Mouse (Mus musculus): Measurements from ENCODE around the gene Tmem216.

Tmem216 gene

GRCm38 (mm10) chr19:10555624-10556510, at the start of gene Tmem216:
Gene Tmem216, minus strand, starts transcription at chr19:10556238.
- peak; percentile 87 to 88 for DNase-seq (ENCODE audit: low spot score in 2 of 2)

- DNase-seq (ENCODE audit: low spot score in 2 of 2) = peak; percentile 98
Observed at GRCm38 (mm10) chr19:10605293-10605900, 49.4 kb upstream of the Tmem216 start, which contains the start of the genes Ddb1 and Tkfc. Gene Ddb1, plus strand, starts transcription at chr19:10605327. Gene Tkfc, minus strand, starts transcription at chr19:10605654.

GRCm38 (mm10) chr19:10604534-10604933, 48.5 kb upstream of the Tmem216 start:
- DNase-seq (ENCODE audit: low spot score in 2 of 2) = no peak

- DNase-seq (ENCODE audit: low spot score in 2 of 2) = no peak
Observed at GRCm38 (mm10) chr19:10603660-10604523, 47.9 kb upstream of the Tmem216 start.

- DNase-seq (ENCODE audit: low spot score in 2 of 2) = peak; percentile 85 to 87
Observed at GRCm38 (mm10) chr19:10602787-10603186, 46.7 kb upstream of the Tmem216 start.

DNA sequence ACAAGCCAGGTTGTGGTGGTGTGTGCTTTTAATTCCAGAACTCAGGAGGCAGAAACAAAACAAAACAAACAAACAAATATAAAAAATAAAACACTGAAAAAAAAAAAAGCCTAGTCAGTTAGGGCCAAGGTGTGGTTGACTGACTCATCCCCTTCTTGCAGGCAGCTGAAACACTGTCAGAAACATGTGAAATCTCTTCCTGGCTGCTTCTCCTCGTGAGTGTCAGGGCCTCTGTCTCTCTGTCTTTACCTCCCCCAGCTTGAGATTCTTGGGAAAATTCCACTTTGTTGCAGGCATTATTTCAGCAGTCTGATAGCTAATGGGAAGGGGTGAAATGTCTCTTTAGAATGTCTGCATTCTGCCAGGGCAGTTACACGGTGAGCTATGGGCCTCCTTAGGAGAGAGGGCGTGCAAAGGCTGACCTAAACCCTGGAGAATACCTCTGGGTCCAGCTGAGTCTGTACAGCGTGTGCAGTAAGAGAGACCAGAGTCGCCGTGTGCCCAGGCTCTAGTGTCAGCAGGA, 46.3 kb upstream of the Tmem216 start:
- DNase-seq (ENCODE audit: low spot score in 2 of 2) = no peak

DNA sequence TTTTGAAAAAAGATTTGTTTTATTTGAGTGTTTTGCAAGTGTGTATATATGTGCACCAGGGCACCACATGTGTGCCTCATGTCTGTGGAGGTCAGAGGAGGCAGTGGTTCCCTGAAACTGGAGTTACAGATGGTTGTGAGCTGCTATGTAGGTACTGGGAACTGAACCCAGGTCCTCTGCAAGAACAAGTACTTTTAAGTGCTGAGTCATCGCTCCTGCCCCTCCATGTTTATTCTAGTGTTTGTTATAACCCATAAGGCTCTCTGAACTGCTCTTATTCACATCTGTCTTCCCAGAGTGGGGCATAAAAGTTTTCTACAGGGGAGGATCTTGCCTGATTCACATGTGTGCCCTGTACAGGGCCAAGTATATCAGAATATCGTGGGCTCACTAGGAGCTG, 43.6 kb upstream of the Tmem216 start:
- no peak for DNase-seq (ENCODE audit: low spot score in 2 of 2)

GRCm38 (mm10) chr19:10598188-10598587, 42.1 kb upstream of the Tmem216 start:
- peak in 1 of 2 experiments; percentile 38 for DNase-seq (ENCODE audit: low spot score in 2 of 2)

GRCm38 (mm10) chr19:10591659-10592377, 35.8 kb upstream of the Tmem216 start:
- no peak for DNase-seq (ENCODE audit: low spot score in 2 of 2)

- no peak for DNase-seq (ENCODE audit: low spot score in 2 of 2)
Observed at GRCm38 (mm10) chr19:10590301-10590700, 34.3 kb upstream of the Tmem216 start.

DNA sequence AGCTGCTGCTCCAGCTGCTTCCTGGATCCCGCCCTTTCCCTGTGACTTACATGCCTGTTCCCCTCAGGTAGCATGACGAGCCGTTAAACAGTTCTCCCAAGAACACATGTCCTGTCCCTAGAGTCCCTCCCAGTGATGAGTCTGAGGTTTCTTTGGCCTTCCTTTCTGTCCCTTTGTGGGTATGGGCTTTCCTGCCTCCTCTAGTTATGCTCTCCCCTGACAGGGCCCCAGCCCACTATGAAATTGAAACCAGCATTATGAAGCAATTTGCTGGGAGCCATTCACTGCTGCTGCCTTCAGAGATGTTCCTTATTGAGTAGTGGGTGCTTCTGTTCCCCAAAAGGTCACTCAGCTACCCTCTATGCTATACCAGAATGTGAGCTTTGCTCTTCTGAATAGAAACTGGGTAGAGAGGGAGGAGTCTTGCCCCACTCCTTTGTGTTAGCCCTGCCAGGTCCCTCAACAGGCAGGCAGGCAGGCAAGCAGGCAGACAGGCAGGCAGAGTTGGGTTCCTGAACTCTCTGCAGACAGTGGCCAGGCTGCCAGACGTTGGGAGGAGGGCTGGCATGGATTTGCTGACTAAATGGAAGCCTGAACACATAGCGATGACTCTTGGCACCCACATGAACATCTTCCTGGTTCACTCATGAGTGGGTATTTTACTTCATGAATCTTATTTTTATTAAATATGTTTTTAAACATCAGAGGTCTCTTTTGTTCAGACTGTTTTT, 33.3 kb upstream of the Tmem216 start:
- no peak for DNase-seq (ENCODE audit: low spot score in 2 of 2)

DNA sequence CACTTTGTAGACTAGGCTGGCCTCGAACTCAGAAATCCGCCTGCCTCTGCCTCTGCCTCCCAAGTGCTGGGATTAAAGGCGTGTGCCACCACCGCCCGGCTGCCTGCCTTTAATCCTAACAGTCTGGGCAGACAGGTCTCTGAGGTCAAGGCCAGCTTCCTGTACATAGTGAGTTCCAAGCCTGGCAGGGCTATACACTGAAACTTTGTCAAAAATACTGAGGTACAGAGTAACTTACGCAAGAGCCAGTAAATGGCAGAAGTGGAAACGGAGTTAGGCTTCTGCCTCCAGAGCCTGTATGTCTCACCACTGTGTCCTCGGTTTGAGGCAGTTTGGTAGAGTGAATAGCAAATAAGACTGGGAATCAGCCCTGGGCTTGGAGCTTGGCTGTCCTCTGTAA, 31.2 kb upstream of the Tmem216 start:
- no peak for DNase-seq (ENCODE audit: low spot score in 2 of 2)

GRCm38 (mm10) chr19:10585112-10585511, 29.1 kb upstream of the Tmem216 start:
- DNase-seq (ENCODE audit: low spot score in 2 of 2) = peak; percentile 88 to 90

DNA sequence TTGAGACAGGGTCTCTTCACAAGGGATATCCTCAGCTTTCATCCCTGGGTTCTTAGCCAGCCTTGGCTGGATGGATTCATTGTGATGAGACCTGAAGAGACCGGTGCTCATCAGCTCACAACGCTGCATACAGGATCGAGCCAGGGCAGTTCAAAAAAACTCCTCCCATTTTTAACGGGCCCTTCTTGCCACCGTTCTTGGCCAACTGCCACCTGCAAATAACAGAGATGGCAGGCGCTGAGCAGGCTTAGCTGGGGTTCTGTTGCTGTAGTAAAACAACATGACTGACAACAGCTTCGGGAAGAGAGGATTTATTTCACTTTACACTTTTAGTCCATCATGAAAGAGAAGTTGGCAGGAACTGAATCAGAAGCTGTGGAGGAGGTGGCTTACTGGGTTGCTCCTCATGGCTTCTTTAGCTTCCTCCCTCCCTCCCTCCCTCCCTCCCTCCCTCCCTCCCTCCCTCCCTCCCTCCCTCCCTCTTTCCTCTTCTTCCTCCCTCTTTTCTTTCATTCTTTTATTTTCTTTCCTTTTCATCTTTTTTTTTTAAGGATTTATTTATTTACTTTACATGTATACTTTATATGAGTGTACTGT, 27.6 kb upstream of the Tmem216 start:
- DNase-seq (ENCODE audit: low spot score in 2 of 2) = no peak

DNA sequence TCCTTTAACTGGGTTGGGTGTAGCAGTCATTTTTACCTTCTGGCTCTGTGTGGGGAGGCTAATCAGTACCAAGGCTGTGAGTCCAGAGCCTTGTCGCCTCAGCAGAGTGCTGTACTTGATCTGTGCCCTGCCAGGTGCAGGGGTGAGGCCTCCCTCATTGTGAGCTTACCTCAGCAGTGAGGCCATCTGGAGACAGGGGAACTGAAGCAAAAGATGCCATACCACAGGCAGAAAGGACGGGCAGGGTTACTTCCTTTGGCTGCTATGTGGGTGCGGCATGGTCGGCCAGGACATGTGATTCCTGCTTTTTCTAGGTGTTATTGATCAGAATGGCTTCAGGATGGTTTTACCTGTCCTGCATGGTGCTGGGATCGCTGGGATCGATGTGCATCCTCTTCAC, 25.9 kb upstream of the Tmem216 start:
- DNase-seq (ENCODE audit: low spot score in 2 of 2) = peak; percentile 86 to 87

DNA sequence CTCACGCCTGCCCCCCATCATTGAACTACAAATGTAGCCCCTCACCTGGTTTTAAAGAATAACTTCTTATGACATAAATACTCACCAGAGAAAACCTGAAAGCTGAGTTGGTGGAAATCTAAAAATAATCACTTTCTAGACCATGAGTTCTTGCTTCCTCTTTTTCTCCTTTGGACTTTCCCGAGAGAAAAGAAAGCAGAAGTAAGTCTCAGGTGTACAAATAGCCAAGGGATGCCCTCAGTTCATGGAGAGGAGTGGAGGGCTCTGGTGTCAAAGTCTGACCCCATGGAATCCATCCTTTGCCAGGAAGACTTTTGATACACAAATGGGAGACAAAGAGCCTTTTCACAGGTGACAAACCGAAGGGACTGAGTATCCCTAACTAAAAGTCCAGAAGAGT, 24.7 kb upstream of the Tmem216 start:
- peak; percentile 45 to 65 for DNase-seq (ENCODE audit: low spot score in 2 of 2)

GRCm38 (mm10) chr19:10580102-10580501, 24.1 kb upstream of the Tmem216 start:
- DNase-seq (ENCODE audit: low spot score in 2 of 2) = no peak

DNA sequence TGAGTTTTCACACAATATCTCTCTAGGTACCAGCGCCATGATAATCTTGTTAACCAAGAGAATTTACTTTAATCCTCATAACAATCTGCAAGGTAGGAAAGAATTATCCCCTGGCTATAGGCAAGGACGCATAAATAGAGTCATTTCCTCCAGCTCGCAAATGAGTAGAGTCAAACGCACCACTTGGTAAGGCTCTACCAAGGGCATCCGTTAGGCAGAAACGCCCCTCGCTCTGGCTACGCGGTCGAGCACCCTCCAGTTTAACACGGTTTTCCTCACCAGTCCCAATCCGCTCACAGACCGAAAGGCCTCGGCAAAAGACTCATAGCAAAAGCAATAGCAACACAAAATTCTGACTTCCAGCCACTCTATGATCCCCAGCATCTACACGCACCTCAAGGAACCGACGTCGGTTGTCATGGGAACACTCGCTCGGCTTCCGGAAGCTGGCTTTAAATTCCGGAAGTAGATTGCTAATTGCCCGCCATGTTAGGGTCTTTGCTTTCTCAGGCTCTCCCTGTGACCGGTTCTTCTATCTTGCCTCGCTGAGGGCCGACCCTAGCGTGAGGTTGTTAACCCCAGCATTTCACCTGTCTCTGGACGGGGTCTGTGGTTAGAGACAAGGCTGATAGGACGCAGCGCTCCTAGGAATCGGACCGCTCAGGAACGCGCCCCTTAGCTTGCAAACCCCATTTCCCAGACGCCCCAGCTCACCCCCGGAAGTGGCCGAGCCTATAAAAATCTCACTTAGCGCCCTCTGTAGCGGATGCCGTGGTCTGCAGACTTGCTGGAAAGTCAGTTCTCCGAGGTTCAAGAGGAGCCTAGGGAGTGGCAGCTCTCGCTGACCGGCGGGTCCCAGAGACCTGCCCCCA, 20.9 kb upstream of the Tmem216 start, which contains the start of the genes Cyb561a3 and Tmem138:
TSS of gene Cyb561a3 (plus strand) at position 483 of the 872 bp plus-strand sequence.
TSS of gene Tmem138 (minus strand) at position 673 of the 872 bp plus-strand sequence.
- DNase-seq (ENCODE audit: low spot score in 2 of 2) = peak; percentile 92 to 93

GRCm38 (mm10) chr19:10569627-10570026, 13.6 kb upstream of the Tmem216 start:
- no peak for DNase-seq (ENCODE audit: low spot score in 2 of 2)

Data from spleen, postnatal 36 days (tissue).